Mouse (Mus musculus) hindbrain, embryonic 11.5 days (tissue): ENCODE measurements around the gene Mllt11. TPM values are rescaled to one million over a fixed set of nuclear protein-coding genes. Genes with fewer than 3 reads are reported as not detected.
"Not testable (repeated sequence)": the region's sequence is repeated elsewhere in the genome, so short reads cannot be mapped to it uniquely, and the experiment has no call there.

Experiments used
- ATAC-seq: fragments of 200-750 bp; cut with Nextera tagmentation; 2 replicates; pipeline ENCODE4 v1.8.0; 2017; ENCODE audit warnings: mild to moderate bottlenecking, moderate TSS enrichment, moderate library complexity; ENCODE audit not compliant: low FRiP score
- DNase-seq: peaks from one replicate; pipeline ENCODE4 v3.0.0-alpha.2; 2015; ENCODE audit warnings: low spot score
- H3K27ac ChIP-seq: fragments of 300-500 bp; sonication (generic); 2 replicates; pipeline ENCODE4 v1.5.1; 2014; ENCODE audit warnings: mild to moderate bottlenecking, low read depth, low read length
- H3K27me3 ChIP-seq: fragments of 300-500 bp; sonication (generic); 2 replicates; pipeline ENCODE4 v1.6.1; 2014; ENCODE audit warnings: mild to moderate bottlenecking, low read length, moderate library complexity, mixed read lengths; ENCODE audit not compliant: control insufficient read depth, insufficient read depth
- H3K36me3 ChIP-seq: fragments of 300-500 bp; sonication (generic); 2 replicates; pipeline ENCODE4 v1.6.1; 2014; ENCODE audit warnings: mild to moderate bottlenecking, low read length, moderate library complexity, mixed read lengths; ENCODE audit not compliant: control insufficient read depth, insufficient read depth
- H3K4me1 ChIP-seq: fragments of 300-500 bp; sonication (generic); replicated peaks from 2 replicates; pipeline ENCODE4 v1.6.1; 2014; ENCODE audit warnings: low read length, mixed read lengths; ENCODE audit not compliant: control insufficient read depth, insufficient read depth
- H3K4me2 ChIP-seq: fragments of 300-500 bp; sonication (generic); replicated peaks from 2 replicates; pipeline ENCODE4 v1.6.1; 2014; ENCODE audit warnings: mild to moderate bottlenecking, low read depth, low read length
- H3K4me3 ChIP-seq: fragments of 300-500 bp; sonication (generic); 2 replicates; pipeline ENCODE4 v1.5.1; 2014; ENCODE audit warnings: low read depth, low read length
- H3K9ac ChIP-seq: fragments of 300-500 bp; sonication (generic); 2 replicates; pipeline ENCODE4 v1.6.1; 2014; ENCODE audit warnings: low read depth, low read length
- H3K9me3 ChIP-seq: fragments of 300-500 bp; sonication (generic); 2 replicates; pipeline ENCODE4 v1.6.1; 2016; ENCODE audit warnings: low read length; ENCODE audit not compliant: control insufficient read depth
- WGBS: fragments of 180-500 bp; shearing (Covaris S2); extraction: QIAGEN DNeasy Blood & Tissue Kit; methylation state at CpG from one replicate; pipeline ENCODE4 v1.1.7; 2014; 5-methylcytosine and 5-hydroxymethylcytosine counted together
- polyA plus RNA-seq: library from polyadenylated mRNA; unstranded; fragments of >200 nt; fragmentation: Nextera tagmentation; extraction: Ambion mirVana; gene quantifications from 2 replicates; pipeline ENCODE4 v1.2.1, GENCODE M21; 2014

Mllt11 gene
- polyA plus RNA-seq, 1 experiment from 2014 or later = 203 TPM

DNA sequence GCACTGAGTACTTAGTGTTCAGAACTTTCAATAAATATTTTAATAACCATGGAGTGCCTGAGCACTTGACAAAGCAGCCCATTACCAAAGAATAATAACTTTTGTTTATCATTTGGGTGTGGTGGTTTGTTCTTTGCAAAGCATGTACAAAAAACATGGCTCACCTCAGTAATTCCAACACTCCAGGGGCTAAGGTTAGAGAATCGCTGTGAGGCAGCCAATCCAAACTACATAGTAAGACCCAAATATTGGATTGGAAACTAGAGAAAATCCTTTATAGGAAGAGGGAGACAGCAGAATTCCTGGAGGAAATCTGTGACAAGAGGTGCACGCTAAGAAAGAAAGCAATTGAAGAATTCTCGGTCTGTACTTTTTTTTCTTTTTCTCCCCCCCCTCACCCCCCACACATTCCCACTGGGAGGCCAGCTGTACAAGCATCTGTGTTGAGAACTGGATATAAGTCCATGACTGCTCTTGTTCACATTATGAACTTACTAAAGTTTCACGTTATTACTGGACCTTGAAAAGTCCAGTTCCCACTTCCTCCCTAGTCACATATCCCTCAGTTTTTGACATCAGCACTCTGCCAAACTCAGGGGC lies 15.2 kb downstream of the Mllt11 start:
- peak overlapping the region; percentile 69 for H3K4me3 ChIP-seq
- 29% methylated on average over 4 of the region's 4 CpGs for WGBS
- no peaks in the 10 kb centered on the region for H3K9me3 ChIP-seq
- ATAC-seq (no peak; the same call in 1 of the 2 replicates), DNase-seq (no peak)
- H3K4me1 ChIP-seq = no peaks in the 10 kb centered on the region
- peak overlapping the region; percentile 54 for H3K4me2 ChIP-seq
- no peaks in the 10 kb centered on the region for H3K27me3 ChIP-seq
- peak overlapping the region; percentile 92 for H3K27ac ChIP-seq
- H3K36me3 ChIP-seq = peaks cover 4% of the 10 kb centered on the region; the same call in 1 of the 2 replicates
- H3K9ac ChIP-seq = peak overlapping the region; percentile 93; the same call in 1 of the 2 replicates

DNA sequence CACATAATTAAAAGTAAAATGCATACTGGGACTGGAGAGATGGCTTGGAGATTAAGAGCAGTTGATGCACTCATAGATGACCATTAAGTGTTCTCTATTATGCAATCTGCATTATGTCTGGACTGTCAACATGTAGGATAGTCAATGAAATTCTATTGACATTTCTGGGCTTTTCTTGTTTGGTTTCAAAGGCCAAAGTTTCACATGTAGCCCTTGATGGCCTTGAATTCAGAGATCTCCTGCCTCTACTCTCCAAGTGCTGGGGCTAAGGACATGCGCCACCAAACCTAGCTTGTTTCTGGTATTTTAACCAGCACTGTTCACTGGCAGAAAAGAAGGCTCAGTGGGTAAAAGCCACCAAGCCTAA lies 18.4 kb downstream of the Mllt11 start:
- Histone ChIP-seq H3K9ac (no peak overlapping the region), H3K4me2 (no peak overlapping the region), H3K27me3 (no peaks in the 10 kb centered on the region), H3K4me3 (no peak overlapping the region), H3K4me1 (no peaks in the 10 kb centered on the region), H3K36me3 (no peaks in the 10 kb centered on the region), H3K9me3 (no peaks in the 10 kb centered on the region), H3K27ac (no peak overlapping the region)
- WGBS = 94% methylated on average over 1 of the region's 1 CpGs
- no peak for ATAC-seq
- no peak for DNase-seq

DNA sequence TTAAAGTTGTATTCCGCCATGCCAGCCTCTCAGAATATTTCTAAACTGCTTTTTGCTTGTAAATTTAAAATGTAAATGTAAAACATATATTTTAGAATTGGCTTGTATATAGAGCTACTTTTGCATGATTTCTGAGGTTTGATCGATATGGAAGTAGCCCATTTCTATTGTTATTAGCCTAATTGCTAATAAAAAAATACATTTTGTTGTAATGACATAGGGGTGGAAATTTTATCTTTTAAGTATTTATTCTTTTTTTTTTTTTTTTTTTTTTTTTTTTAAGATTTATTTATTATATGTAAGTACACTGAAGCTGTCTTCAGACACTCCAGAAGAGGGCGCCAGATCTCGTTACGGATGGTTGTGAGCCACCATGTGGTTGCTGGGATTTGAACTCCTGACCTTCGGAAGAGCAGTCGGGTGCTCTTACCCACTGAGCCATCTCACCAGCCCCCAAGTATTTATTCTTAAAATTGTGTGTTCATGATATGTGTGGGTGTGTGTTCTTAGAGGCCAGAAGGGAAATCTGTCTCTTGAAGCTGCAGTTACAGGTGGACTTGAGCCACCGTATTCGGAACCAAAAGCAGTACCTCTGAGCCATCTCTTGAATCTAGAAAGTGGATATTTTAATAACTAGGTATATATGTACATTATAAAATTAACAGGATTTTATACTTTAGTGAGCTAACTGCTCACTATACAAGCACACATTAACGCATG lies 18.9 kb downstream of the Mllt11 start:
- H3K9me3 ChIP-seq, H3K36me3 ChIP-seq, H3K4me2 ChIP-seq, H3K4me1 ChIP-seq, H3K27ac ChIP-seq, ATAC-seq, H3K9ac ChIP-seq, DNase-seq, H3K27me3 ChIP-seq, H3K4me3 ChIP-seq: not testable (repeated sequence)
- WGBS = 93% methylated on average over 7 of the region's 10 CpGs

DNA sequence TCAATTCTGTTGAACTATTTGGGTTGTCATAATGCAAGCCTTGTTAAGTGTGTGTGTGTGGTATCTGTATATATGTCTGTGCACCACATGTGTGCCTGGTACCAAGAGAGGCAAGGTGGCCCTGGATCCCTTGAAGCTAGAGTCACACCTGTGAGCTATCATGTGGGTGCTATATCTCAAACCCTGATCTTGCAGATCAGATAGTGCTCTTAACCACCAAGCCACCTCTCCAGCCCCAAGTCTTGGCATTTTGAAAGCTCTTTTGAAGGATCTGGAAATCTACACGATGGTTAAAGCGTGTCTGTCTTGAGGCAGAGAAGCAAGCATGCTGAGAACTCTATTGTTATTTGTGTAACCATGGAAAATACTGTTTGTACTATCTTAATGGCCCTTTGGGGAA lies 21.4 kb downstream of the Mllt11 start:
- H3K36me3 ChIP-seq = peaks cover 4% of the 10 kb centered on the region; the same call in 1 of the 2 replicates

DNA sequence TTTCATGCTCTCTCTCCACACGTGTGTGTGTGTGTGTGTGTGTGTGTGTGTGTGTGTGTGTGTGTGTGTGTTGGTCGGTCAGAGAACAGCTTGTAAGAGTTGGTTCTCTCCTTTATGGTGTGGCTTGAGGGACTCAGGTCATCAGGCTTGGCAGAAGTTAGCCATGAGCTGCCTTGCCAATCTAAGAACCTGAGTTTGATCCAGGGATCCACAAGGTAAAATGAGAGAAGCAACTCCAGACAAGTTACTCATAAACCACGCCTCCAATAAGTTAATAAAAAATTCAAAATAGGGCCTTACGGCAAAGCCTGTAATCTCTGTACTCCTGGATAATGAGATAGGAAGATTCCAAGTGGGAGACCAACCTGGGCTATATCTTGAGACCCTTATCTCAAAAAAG lies 23.7 kb downstream of the Mllt11 start:
- Histone ChIP-seq H3K9me3 (no peaks in the 10 kb centered on the region), H3K36me3 (peaks cover 7% of the 10 kb centered on the region; the same call in 1 of the 2 replicates), H3K4me1 (no peaks in the 10 kb centered on the region), H3K27me3 (no peaks in the 10 kb centered on the region), H3K4me3 (no peak overlapping the region), H3K9ac (no peak overlapping the region), H3K27ac (no peak overlapping the region), H3K4me2 (no peak overlapping the region)
- DNase-seq (no peak), ATAC-seq (no peak)
- 91% methylated on average over 4 of the region's 4 CpGs for WGBS

More for the DNA sequence above, 21.4 kb downstream of the Mllt11 start:
- H3K9me3 ChIP-seq = no peaks in the 10 kb centered on the region
- H3K4me1 ChIP-seq = no peaks in the 10 kb centered on the region
- H3K27me3 ChIP-seq = no peaks in the 10 kb centered on the region
- H3K9ac ChIP-seq = no peak overlapping the region
- no peak for DNase-seq
- no peak overlapping the region for H3K27ac ChIP-seq
- no peak for ATAC-seq
- no peak overlapping the region for H3K4me3 ChIP-seq
- H3K4me2 ChIP-seq = no peak overlapping the region
- 78% methylated on average over 2 of the region's 2 CpGs for WGBS

DNA sequence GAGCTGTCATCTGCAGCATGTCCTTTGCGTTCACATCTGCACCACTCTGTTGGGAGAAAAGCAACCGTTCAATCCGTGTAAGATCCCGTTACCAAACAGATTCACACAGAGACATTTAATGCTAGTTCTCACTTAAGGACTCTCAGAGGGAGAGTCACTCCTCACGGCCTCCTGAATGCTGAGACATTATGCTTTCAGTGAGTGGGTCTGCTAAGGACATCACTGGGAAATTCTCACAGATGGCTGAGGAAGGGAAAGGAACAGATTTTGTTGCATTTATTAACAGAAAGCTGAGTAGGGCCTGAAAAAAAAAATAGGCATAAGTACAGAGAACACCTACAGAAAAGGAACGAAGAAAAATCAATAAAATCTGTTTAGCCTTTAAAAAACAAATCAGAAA lies 28.1 kb downstream of the Mllt11 start:
- WGBS = 92% methylated on average over 6 of the region's 6 CpGs
- no peaks in the 10 kb centered on the region for H3K9me3 ChIP-seq

DNA sequence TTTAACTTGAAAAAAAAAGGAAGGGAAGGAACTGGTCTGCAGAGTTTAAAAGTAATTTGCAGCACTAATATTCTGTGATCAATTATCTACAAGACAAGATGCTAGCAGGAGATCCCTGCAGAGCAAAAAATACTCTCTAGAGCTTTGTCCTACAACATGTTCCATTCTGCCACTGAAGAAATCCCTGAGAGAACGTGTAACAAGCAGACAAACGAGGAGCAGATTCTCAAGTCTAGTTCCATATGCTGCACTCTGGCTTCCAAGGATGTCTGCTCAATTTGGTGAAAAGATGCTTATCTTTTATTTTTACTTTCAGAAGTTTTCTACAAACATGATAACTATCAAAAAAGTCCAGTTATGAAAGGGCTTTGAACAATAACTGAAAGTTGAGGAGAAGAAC lies 31.4 kb downstream of the Mllt11 start:
- DNase-seq (no peak), ATAC-seq (no peak)
- no peaks in the 10 kb centered on the region for H3K27me3 ChIP-seq
- H3K4me3 ChIP-seq = no peak overlapping the region
- H3K4me1 ChIP-seq = no peaks in the 10 kb centered on the region
- H3K9ac ChIP-seq = no peak overlapping the region
- H3K9me3 ChIP-seq = no peaks in the 10 kb centered on the region
- H3K27ac ChIP-seq = no peak overlapping the region
- peaks cover 12% of the 10 kb centered on the region; the same call in 1 of the 2 replicates for H3K36me3 ChIP-seq
- H3K4me2 ChIP-seq = no peak overlapping the region
- 80% methylated on average over 2 of the region's 2 CpGs for WGBS

More for the DNA sequence above, 28.1 kb downstream of the Mllt11 start:
- ATAC-seq (no peak), DNase-seq (no peak)
- Histone ChIP-seq H3K27me3 (no peaks in the 10 kb centered on the region), H3K4me1 (no peaks in the 10 kb centered on the region), H3K36me3 (peaks cover 15% of the 10 kb centered on the region; the same call in 1 of the 2 replicates), H3K4me3 (no peak overlapping the region), H3K27ac (no peak overlapping the region), H3K9ac (no peak overlapping the region), H3K4me2 (no peak overlapping the region)

DNA sequence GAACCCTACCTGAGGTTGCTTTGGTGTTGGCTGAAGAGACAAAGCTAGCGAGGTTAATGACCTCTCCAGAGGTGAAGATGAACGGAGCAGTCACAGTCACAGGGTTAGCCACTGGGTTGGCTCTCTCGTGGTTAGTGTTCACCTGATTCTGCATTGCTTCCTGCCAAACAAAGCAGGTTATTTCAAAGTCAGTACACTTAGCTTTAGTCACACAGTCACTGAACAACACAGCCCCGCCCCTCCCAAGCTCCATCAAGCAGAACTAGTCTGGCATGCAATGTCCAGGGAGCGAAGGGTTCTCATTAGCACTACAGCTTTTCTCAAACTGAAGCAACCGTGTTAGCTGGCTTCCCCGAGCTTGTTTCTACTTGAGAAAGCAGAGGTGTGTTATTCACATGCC lies 31.8 kb downstream of the Mllt11 start:
- Histone ChIP-seq H3K4me3 (no peak overlapping the region), H3K27me3 (no peaks in the 10 kb centered on the region), H3K36me3 (peaks cover 12% of the 10 kb centered on the region; the same call in 1 of the 2 replicates), H3K27ac (no peak overlapping the region), H3K4me2 (no peak overlapping the region), H3K4me1 (no peaks in the 10 kb centered on the region), H3K9me3 (no peaks in the 10 kb centered on the region), H3K9ac (no peak overlapping the region)
- no peak for DNase-seq
- no peak for ATAC-seq
- WGBS = 82% methylated on average over 7 of the region's 7 CpGs

DNA sequence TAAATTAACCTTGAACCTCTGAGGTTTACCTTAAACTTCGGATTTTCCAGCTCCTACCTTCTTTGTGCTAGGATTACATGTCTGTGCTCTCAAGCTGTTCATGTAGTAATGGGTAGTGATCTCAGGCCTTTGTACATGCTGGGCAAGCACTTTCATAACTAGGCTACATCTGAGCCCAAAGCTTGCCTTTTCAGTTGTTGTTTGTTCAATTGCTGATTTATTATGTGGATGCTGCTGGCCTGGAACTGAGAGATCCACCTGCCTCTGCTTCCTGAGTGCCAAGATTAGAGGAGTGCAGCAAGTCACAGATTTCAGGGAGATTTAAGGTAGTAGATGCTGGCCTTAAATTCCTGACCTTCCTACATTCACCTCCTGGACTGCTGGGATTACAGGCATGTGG lies 32.9 kb downstream of the Mllt11 start:
- Histone ChIP-seq H3K9ac (no peak overlapping the region), H3K4me3 (no peak overlapping the region), H3K4me1 (no peaks in the 10 kb centered on the region), H3K27me3 (no peaks in the 10 kb centered on the region), H3K36me3 (peaks cover 12% of the 10 kb centered on the region; the same call in 1 of the 2 replicates), H3K4me2 (no peak overlapping the region), H3K9me3 (no peaks in the 10 kb centered on the region), H3K27ac (no peak overlapping the region)
- no peak for DNase-seq
- 76% methylated on average over 1 of the region's 1 CpGs for WGBS
- ATAC-seq = no peak
